Mouse (Mus musculus): ENCODE measurements around the gene Gm45337.

DNA sequence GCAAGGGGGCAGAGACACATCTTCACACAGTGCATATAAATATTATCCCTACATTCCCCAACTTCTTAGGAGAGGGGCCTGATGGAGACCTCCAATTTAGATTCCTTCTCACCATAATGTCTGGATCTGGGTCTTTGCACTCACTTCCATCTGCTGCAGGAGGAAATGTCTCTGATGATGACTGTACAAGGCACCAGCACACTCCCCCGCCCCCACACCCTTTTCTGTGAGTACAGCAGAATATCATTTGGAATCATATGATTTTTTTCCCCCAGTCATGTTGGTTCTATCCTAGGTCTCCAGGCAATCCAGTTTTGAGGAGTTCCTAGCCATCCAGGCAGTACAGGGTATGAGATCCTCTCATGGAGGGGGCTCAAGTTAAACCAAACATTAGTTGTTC is 34.3 kb upstream of the Gm45337 start:
- TF ChIP-seq CTCF (IDR thresholded peaks at IDR 0.05; ENCODE audit: low read depth): no peak
- no peak for TF ChIP-seq EP300 (IDR thresholded peaks at IDR 0.05; ENCODE audit: low read depth)

All from liver, postnatal 0 days (tissue).